ENCODE assay signal across 9 mouse cellular contexts in genomic region chr2:173218416-173219141, GRCm38 (mm10). TPM values are rescaled to one million over a fixed set of nuclear protein-coding genes. Genes with fewer than 3 reads are reported as not detected.
DNase-seq lines count a peak whose midpoint lies in the region.
"Had no signal": no experiment of that assay in that cellular context is flagged by ENCODE, and none has a peak within 500 bp of the region (broad histone marks: within the 10 kb centered on the region; RNA-seq: fewer than 3 reads in every experiment).

Gene Zbp1 (minus strand): TSS chr2:173218923.

- no peak within 1 kb of the TSS for H3K4me3 ChIP-seq in limb, embryonic 10.5 days
- H3K4me3 ChIP-seq: hindbrain, embryonic 15.5 days; midbrain, embryonic 12.5 days had no signal

- H3K36me3 ChIP-seq in limb, embryonic 10.5 days: no peaks in the 10 kb centered on the region
- H3K36me3 ChIP-seq: hindbrain, embryonic 15.5 days; midbrain, embryonic 12.5 days had no signal

- H3K27me3 ChIP-seq in limb, embryonic 10.5 days (ENCODE audit: low read depth, poor library complexity, severe bottlenecking): peaks cover 19% of the 10 kb centered on the region; the same call in 1 of the 2 replicates
- H3K27me3 ChIP-seq: hindbrain, embryonic 15.5 days had no signal

- no peaks in the 10 kb centered on the region for H3K9me3 ChIP-seq in limb, embryonic 10.5 days (replicated peaks)
- H3K9me3 ChIP-seq: hindbrain, embryonic 15.5 days; midbrain, embryonic 12.5 days had no signal

- peaks cover 5% of the 10 kb centered on the region; the same call in 1 of the 2 replicates for H3K4me1 ChIP-seq in limb, embryonic 10.5 days
- H3K4me1 ChIP-seq: hindbrain, embryonic 15.5 days; midbrain, embryonic 12.5 days had no signal

- no peak within 1 kb of the TSS for H3K27ac ChIP-seq in limb, embryonic 10.5 days
- H3K27ac ChIP-seq: hindbrain, embryonic 15.5 days; midbrain, embryonic 12.5 days had no signal

- DNase-seq in lung, adult 18-20 months: peak; percentile 45 to 55
- no peak for DNase-seq in lung, postnatal 10 days
- DNase-seq in T-cell, adult 2 months (ENCODE audit: low spot score): peak; percentile 83
- DNase-seq in limb, embryonic 10.5 days (ENCODE audit: low spot score): peak; percentile 29
- DNase-seq in spleen, postnatal 14 days (ENCODE audit: low spot score in 2 of 2): peak; percentile 6 to 9
- no peak for DNase-seq in cerebellum, postnatal 25 days
- DNase-seq in ovary, postnatal 10 days (ENCODE audit: low spot score): no peak

- 68% methylated on average over 11 of the region's 11 CpGs for WGBS in limb, embryonic 10.5 days

RNA-seq across cellular contexts. Expression of gene Zbp1, which starts in this region (rescaled TPM):
- not detected in 2 replicates for polyA plus RNA-seq in limb, embryonic 10.5 days (2016; fragmentation: Nextera tagmentation; extraction: Ambion mirVana)

Comparison
In these comparisons a context has a peak if more than half of its experiments do, and no peak if none do; other contexts are left out.
1. DNase-seq: peak in lung, adult 18-20 months (2 of 2), T-cell, adult 2 months (single experiment) and spleen, postnatal 14 days (2 of 2); none in lung, postnatal 10 days (single experiment), cerebellum, postnatal 25 days (0 of 2) and ovary, postnatal 10 days (single experiment).
2. Peak in DNase-seq in limb, embryonic 10.5 days; RNA of the gene not detected or under 1 TPM.